Mouse (Mus musculus) ES-E14 (cell line): Measurements from ENCODE around the gene Cdk5r2. TPM values are rescaled to one million over a fixed set of nuclear protein-coding genes. Genes with fewer than 3 reads are reported as not detected.

ENCODE experiments used
- DNase-seq: peaks from one replicate; pipeline ENCODE4 v3.0.0-alpha.2; 2013; ENCODE audit warnings: low read depth, low spot score
- H3K27ac ChIP-seq: 2 replicates; pipeline ENCODE4 v1.5.1; 2012; ENCODE audit warnings: low read depth, mild to moderate bottlenecking, low read length, moderate library complexity, mixed read lengths; ENCODE audit not compliant: poor library complexity, insufficient read depth, severe bottlenecking
- H3K36me3 ChIP-seq: 2 replicates; pipeline ENCODE4 v1.6.1; 2012; ENCODE audit warnings: mild to moderate bottlenecking, low read length, moderate library complexity, mixed read lengths; ENCODE audit not compliant: control insufficient read depth, poor library complexity, insufficient read depth, severe bottlenecking
- H3K4me1 ChIP-seq, 2 experiments: fragments of 150-350 bp in 1 of 2; sonication (generic) in 1 of 2; 2 replicates each; pipeline ENCODE4 v1.6.1; 2012; ENCODE audit warnings: low read length in 2 of 2, mild to moderate bottlenecking in 1 of 2, mixed read lengths in 1 of 2; ENCODE audit not compliant: control insufficient read depth in 2 of 2, insufficient read depth in 2 of 2, poor library complexity in 1 of 2
- H3K4me3 ChIP-seq, 2 experiments: fragments of 150-350 bp in 1 of 2; sonication (generic) in 1 of 2; 2 replicates each; pipeline ENCODE4 v1.5.1; 2012; ENCODE audit warnings: low read length in 2 of 2, low read depth in 1 of 2, mild to moderate bottlenecking in 1 of 2, mixed read lengths in 1 of 2; ENCODE audit not compliant: insufficient read depth in 1 of 2, poor library complexity in 1 of 2, severe bottlenecking in 1 of 2
- H3K9ac ChIP-seq: 2 replicates; pipeline ENCODE4 v1.6.1; 2012; ENCODE audit warnings: low read depth, mild to moderate bottlenecking, low read length, mixed read lengths; ENCODE audit not compliant: poor library complexity, insufficient read depth, severe bottlenecking
- H3K9me3 ChIP-seq: fragments of 150-350 bp; sonication (generic); 2 replicates; pipeline ENCODE4 v1.6.1; 2012; ENCODE audit warnings: low read depth, mild to moderate bottlenecking, low read length; ENCODE audit not compliant: control insufficient read depth, insufficient read depth
- CHD2 ChIP-seq: IDR thresholded peaks from 2 replicates; pipeline ENCODE4 v1.6.1; 2014; ENCODE audit warnings: mild to moderate bottlenecking, low read depth, low read length, inconsistent platforms
- HCFC1 ChIP-seq: IDR thresholded peaks from 2 replicates; pipeline ENCODE4 v1.6.1; 2012; ENCODE audit warnings: low read length, inconsistent platforms, borderline replicate concordance; ENCODE audit not compliant: insufficient read depth
- MAFK ChIP-seq: IDR thresholded peaks from 2 replicates; pipeline ENCODE4 v1.6.1; 2014; ENCODE audit warnings: mild to moderate bottlenecking, low read depth, low read length, inconsistent platforms; ENCODE audit not compliant: insufficient read depth
- ZC3H11A ChIP-seq: IDR thresholded peaks from 2 replicates; pipeline ENCODE4 v1.6.1; 2012; ENCODE audit warnings: low read depth, mild to moderate bottlenecking, inconsistent platforms, low read length, borderline replicate concordance
- ZNF384 ChIP-seq: IDR thresholded peaks from 2 replicates; pipeline ENCODE4 v1.6.1; 2012; ENCODE audit warnings: low read depth, low read length, inconsistent platforms
- in situ Hi-C, 2 experiments: fragments of 600-800 bp; cut with MboI; formaldehyde crosslinking; loops; one replicate each; pipeline ENCODE4 v1.15.1; 2025; ENCODE audit warnings: low sequenced_read_pairs in 2 of 2, inconsistent platforms in 1 of 2; ENCODE audit not compliant: unreplicated experiment in 2 of 2
- total RNA-seq: library from RNA; depleted of rRNA; stranded (reverse); fragments of 300-350 nt; gene quantifications from 2 replicates; pipeline ENCODE4 v1.2.3, GENCODE M21; 2012

Gene Cdk5r2
- total RNA-seq, 1 experiment = 0.54 TPM

GRCm38 (mm10) chr1:74884196-74885141, 29.7 kb downstream of the Cdk5r2 start:
- no peak for DNase-seq
- H3K36me3 ChIP-seq = no peaks in the 10 kb centered on the region
- peaks cover 0 to 11% of the 10 kb centered on the region in 2 experiments; a peak in 1 of 4 replicates for H3K4me1 ChIP-seq
- H3K4me3 ChIP-seq = peak overlapping the region; percentile 15 to 55; a peak in 3 of 4 replicates
- no peaks in the 10 kb centered on the region for H3K9me3 ChIP-seq
- H3K9ac ChIP-seq = no peak overlapping the region
- TF ChIP-seq ZC3H11A = no peak
- TF ChIP-seq HCFC1 = no peak
- no peak for TF ChIP-seq MAFK
- TF ChIP-seq ZNF384 = no peak
- no peak for TF ChIP-seq CHD2
- H3K27ac ChIP-seq = no peak overlapping the region
- in situ Hi-C loops = loop anchor here (5.0 to 10.0 kb wide), 2 partner anchors 82 to 110 kb away; partner anchors contain the start of gene Wnt6 (in 1 of the 2)

DNA sequence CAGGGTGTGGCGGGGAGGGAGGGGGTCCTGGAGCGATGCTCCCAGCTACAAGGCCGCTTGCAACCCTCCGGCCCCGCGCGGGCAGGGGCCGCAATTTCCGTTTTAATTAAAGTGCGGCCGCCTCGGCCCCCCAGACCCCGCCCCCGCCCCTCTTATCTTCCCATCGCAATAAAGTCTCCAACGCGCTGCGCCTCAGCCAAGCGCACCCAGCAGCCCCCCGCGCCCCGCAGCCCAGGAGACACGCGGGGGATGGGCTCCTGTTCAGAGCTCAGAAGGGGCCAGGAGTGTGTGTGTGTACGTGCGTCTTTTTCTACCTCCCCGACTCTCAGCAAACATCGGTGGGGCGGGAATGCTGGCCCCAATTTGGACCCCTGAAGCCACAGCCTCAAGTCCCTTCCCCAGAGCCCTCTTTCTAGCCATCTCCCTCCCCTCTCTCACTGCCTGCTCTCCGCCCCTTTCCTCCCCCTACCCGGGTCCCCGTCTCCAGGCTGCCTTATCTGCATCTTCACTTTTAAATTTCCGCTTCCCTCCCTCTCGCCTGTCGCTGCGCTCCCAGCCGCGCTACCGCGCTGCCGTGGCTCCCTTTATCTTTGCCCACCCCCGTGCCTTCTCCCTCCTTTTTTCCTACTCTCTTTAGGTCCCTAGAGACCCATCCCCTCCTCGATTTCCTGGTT, 30.8 kb downstream of the Cdk5r2 start, which contains the start of gene Fev:
Fev (minus strand) TSS at position 51 of the 674 bp plus-strand sequence.
- no peak for DNase-seq
- H3K4me1 ChIP-seq = peaks cover 0 to 11% of the 10 kb centered on the region in 2 experiments; a peak in 1 of 4 replicates
- no peaks in the 10 kb centered on the region for H3K9me3 ChIP-seq
- peak within 1 kb of the TSS; percentile 23 to 55; a peak in 3 of 4 replicates for H3K4me3 ChIP-seq
- H3K36me3 ChIP-seq = no peaks in the 10 kb centered on the region
- in situ Hi-C loops = loop anchor here in 1 of 2 experiments (10.0 kb wide), 1 partner anchor 111 kb away; the partner anchor contains the start of gene Wnt6
- no peak within 1 kb of the TSS for H3K27ac ChIP-seq
- no peak for TF ChIP-seq ZC3H11A
- TF ChIP-seq ZNF384 = no peak
- TF ChIP-seq MAFK = no peak
- no peak for TF ChIP-seq CHD2
- no peak for TF ChIP-seq HCFC1
- H3K9ac ChIP-seq = no peak within 1 kb of the TSS

DNA sequence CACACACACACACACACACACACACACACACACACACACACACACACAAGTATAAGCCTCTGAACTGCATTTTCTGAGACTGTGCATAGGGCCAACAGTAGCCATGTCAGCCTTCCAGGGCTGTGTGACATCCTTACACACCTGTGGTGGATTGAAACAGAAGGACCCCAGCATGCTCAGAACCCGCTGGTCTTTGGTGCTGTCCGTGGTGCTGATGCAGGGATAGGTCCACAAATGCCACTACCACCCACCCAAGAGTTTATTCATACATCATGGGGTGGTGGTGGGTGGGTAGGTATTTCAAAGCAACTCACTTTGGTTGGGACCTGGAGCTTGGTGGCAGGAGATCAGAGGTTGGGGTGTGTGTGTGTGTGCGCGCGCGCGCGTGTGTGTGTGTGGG, 36.8 kb downstream of the Cdk5r2 start:
- no peak for DNase-seq
- Histone ChIP-seq H3K27ac (no peak overlapping the region), H3K4me1 (peaks cover 0 to 3% of the 10 kb centered on the region in 2 experiments; a peak in 1 of 4 replicates), H3K36me3 (no peaks in the 10 kb centered on the region), H3K9ac (no peak overlapping the region), H3K4me3 (no peak overlapping the region), H3K9me3 (no peaks in the 10 kb centered on the region)
- TF ChIP-seq ZC3H11A (no peak), MAFK (no peak)
- in situ Hi-C loops = no loop called here

GRCm38 (mm10) chr1:74892351-74893133, 37.8 kb downstream of the Cdk5r2 start:
- Histone ChIP-seq H3K27ac (no peak overlapping the region), H3K9me3 (no peaks in the 10 kb centered on the region), H3K9ac (no peak overlapping the region), H3K4me1 (peaks cover 0 to 3% of the 10 kb centered on the region in 2 experiments; a peak in 1 of 4 replicates), H3K36me3 (no peaks in the 10 kb centered on the region), H3K4me3 (peak overlapping the region; percentile 27 to 30)
- DNase-seq = no peak
- in situ Hi-C loops = no loop called here
- TF ChIP-seq MAFK = no peak
- TF ChIP-seq ZC3H11A = no peak
- TF ChIP-seq ZNF384 = no peak
- TF ChIP-seq CHD2 = no peak
- no peak for TF ChIP-seq HCFC1
